Mouse (Mus musculus) heart, embryonic 15.5 days (tissue): ENCODE data around the gene Cyp3a57. TPM values are rescaled to one million over a fixed set of nuclear protein-coding genes. Genes with fewer than 3 reads are reported as not detected.
"Not testable (repeated sequence)": the region's sequence is repeated elsewhere in the genome, so short reads cannot be mapped to it uniquely, and the experiment has no call there.

Source experiments
- ATAC-seq: fragments of 200-750 bp; cut with Nextera tagmentation; replicated peaks from 2 replicates; pipeline ENCODE4 v1.8.0; 2017; ENCODE audit warnings: low read depth, moderate TSS enrichment; ENCODE audit not compliant: insufficient number of reproducible peaks, insufficient read depth, low FRiP score
- H3K27ac ChIP-seq: fragments of 300-500 bp; sonication (generic); 2 replicates; pipeline ENCODE4 v1.5.1; 2015; ENCODE audit warnings: mild to moderate bottlenecking, inconsistent platforms
- H3K27me3 ChIP-seq: fragments of 300-500 bp; sonication (generic); 2 replicates; pipeline ENCODE4 v1.6.1; 2015; ENCODE audit warnings: inconsistent platforms
- H3K36me3 ChIP-seq: fragments of 300-500 bp; sonication (generic); 2 replicates; pipeline ENCODE4 v1.6.1; 2015; ENCODE audit warnings: mild to moderate bottlenecking, inconsistent platforms
- H3K4me1 ChIP-seq: fragments of 300-500 bp; sonication (generic); replicated peaks from 2 replicates; pipeline ENCODE4 v1.6.1; 2015; ENCODE audit warnings: inconsistent platforms
- H3K4me2 ChIP-seq: fragments of 300-500 bp; sonication (generic); 2 replicates; pipeline ENCODE4 v1.6.1; 2015; ENCODE audit warnings: inconsistent platforms, mild to moderate bottlenecking, moderate library complexity
- H3K4me3 ChIP-seq: fragments of 300-500 bp; sonication (generic); 2 replicates; pipeline ENCODE4 v1.5.1; 2015; ENCODE audit warnings: mild to moderate bottlenecking, inconsistent platforms
- H3K9ac ChIP-seq: fragments of 300-500 bp; sonication (generic); 2 replicates; pipeline ENCODE4 v1.6.1; 2015; ENCODE audit warnings: mild to moderate bottlenecking, inconsistent platforms
- H3K9me3 ChIP-seq: fragments of 300-500 bp; sonication (generic); replicated peaks from 2 replicates; pipeline ENCODE4 v1.6.1; 2016; ENCODE audit warnings: inconsistent platforms
- WGBS: fragments of 180-500 bp; shearing (Covaris S2); methylation state at CpG from one replicate; pipeline ENCODE4 v1.1.7; 2015; ENCODE audit warnings: mixed read lengths; 5-methylcytosine and 5-hydroxymethylcytosine counted together
- polyA plus RNA-seq: library from polyadenylated mRNA; unstranded; fragments of >200 nt; fragmentation: Nextera tagmentation; extraction: Ambion mirVana; gene quantifications from 2 replicates; pipeline ENCODE4 v1.2.1, GENCODE M21; 2015

Gene Cyp3a57
- polyA plus RNA-seq: not detected in 2 replicates

DNA sequence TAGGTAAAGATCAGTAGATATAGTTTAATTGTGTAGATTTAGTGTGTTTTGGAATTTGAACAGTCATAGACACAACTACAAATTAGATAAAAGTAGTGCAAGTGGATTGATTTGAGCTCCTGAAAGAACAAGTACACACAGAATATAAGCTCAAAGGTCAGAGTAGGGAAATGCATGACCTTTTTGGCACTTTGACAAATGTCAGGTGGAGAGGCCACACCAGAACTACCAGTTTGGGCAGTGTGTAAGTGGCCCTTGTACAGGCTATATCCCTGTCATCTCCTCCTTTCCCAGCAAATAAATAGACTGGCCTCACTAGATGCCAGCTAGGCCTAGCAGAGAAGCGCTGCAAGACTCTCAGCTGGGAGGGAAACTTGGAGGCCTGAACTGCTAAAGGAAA, at the start of gene Cyp3a57:
Gene Cyp3a57, plus strand, starts transcription at position 339 of the 400 bp plus-strand sequence.
- H3K36me3 ChIP-seq: no peaks in the 10 kb centered on the region
- no peaks in the 10 kb centered on the region for H3K4me1 ChIP-seq
- H3K9me3 ChIP-seq: no peaks in the 10 kb centered on the region
- no peak within 1 kb of the TSS for H3K9ac ChIP-seq
- no peak for ATAC-seq
- H3K27me3 ChIP-seq: no peaks in the 10 kb centered on the region
- no peak within 1 kb of the TSS for H3K4me2 ChIP-seq
- H3K4me3 ChIP-seq: no peak within 1 kb of the TSS
- 62% methylated on average over 1 of the region's 1 CpGs for WGBS
- no peak within 1 kb of the TSS for H3K27ac ChIP-seq

DNA sequence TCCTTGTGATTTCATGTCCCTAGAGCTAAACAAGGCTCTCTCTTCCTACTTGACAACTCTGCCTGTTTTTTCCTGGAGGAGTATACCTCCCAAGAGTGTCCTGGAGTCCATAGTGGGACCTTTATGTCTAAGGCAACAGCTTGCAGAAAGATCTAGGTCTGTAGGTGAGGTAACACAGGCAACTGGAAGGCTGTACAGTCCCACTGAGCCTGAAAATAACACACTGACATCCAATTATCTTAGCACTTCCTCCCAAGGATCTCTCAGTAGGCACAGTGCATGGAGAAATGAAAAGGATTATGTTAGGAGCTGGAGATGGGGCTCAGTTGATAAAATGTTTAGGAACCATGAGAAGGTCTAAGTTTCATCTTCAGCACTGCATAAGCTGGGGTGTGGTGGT, 44.6 kb upstream of the Cyp3a57 start:
- Histone ChIP-seq H3K4me3 (no peak overlapping the region), H3K36me3 (no peaks in the 10 kb centered on the region), H3K9ac (no peak overlapping the region), H3K4me2 (no peak overlapping the region), H3K27me3 (no peaks in the 10 kb centered on the region), H3K4me1 (no peaks in the 10 kb centered on the region), H3K27ac (no peak overlapping the region), H3K9me3 (no peaks in the 10 kb centered on the region)
- ATAC-seq: no peak

- not testable (repeated sequence) for H3K27ac ChIP-seq, H3K27me3 ChIP-seq, H3K4me3 ChIP-seq, H3K9me3 ChIP-seq, H3K4me1 ChIP-seq, H3K36me3 ChIP-seq, H3K4me2 ChIP-seq, ATAC-seq, H3K9ac ChIP-seq
- WGBS: 73% methylated on average over 4 of the region's 4 CpGs
Measured at GRCm38 (mm10) chr5:145301796-145302195, 43.3 kb upstream of the Cyp3a57 start.

GRCm38 (mm10) chr5:145302424-145302823, 42.7 kb upstream of the Cyp3a57 start:
- Histone ChIP-seq H3K9ac (no peak overlapping the region), H3K27me3 (no peaks in the 10 kb centered on the region), H3K27ac (no peak overlapping the region), H3K36me3 (no peaks in the 10 kb centered on the region), H3K9me3 (no peaks in the 10 kb centered on the region), H3K4me3 (no peak overlapping the region), H3K4me2 (no peak overlapping the region), H3K4me1 (no peaks in the 10 kb centered on the region)
- no peak for ATAC-seq
- 58% methylated on average over 1 of the region's 1 CpGs for WGBS

GRCm38 (mm10) chr5:145306953-145307352, 38.1 kb upstream of the Cyp3a57 start:
- H3K4me2 ChIP-seq, H3K27ac ChIP-seq, H3K9me3 ChIP-seq, H3K4me1 ChIP-seq, H3K9ac ChIP-seq, H3K27me3 ChIP-seq, ATAC-seq, H3K36me3 ChIP-seq, H3K4me3 ChIP-seq: not testable (repeated sequence)
- WGBS: 87% methylated on average over 4 of the region's 4 CpGs

- H3K9me3 ChIP-seq, ATAC-seq, H3K27ac ChIP-seq, H3K36me3 ChIP-seq, H3K4me1 ChIP-seq, H3K4me3 ChIP-seq, H3K9ac ChIP-seq, H3K4me2 ChIP-seq, H3K27me3 ChIP-seq: not testable (repeated sequence)
- WGBS: 73% methylated on average over 3 of the region's 3 CpGs
Measured at GRCm38 (mm10) chr5:145307811-145308210, 37.3 kb upstream of the Cyp3a57 start.

- H3K9me3 ChIP-seq: no peaks in the 10 kb centered on the region; the same call in 1 of the 2 replicates
- no peak overlapping the region for H3K27ac ChIP-seq
- no peak overlapping the region for H3K4me2 ChIP-seq
- no peak overlapping the region for H3K4me3 ChIP-seq
- H3K36me3 ChIP-seq: no peaks in the 10 kb centered on the region
- H3K4me1 ChIP-seq: no peaks in the 10 kb centered on the region
- no peak overlapping the region for H3K9ac ChIP-seq
- no peaks in the 10 kb centered on the region for H3K27me3 ChIP-seq
- no peak for ATAC-seq
Measured at GRCm38 (mm10) chr5:145313845-145314244, 31.2 kb upstream of the Cyp3a57 start.

DNA sequence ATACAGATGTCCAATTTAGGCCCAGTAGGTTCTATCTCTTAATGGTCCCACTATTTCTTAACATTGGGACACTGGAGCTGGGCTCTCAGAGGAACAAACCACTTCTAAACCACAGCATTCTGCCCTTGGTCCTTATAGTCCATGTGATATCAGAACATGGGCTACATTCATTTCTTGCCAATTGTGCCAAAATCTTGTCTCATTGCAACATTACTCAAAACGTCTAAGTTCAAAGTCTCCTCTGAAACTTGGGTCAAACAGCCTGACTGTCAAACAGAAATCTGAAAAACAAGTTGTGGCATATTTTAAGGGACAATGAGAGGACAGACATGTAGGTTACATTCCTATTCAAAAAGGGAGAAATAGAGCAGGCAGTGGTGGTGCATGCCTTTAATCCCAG, 27.9 kb upstream of the Cyp3a57 start:
- no peak for ATAC-seq
- no peak overlapping the region for H3K4me3 ChIP-seq
- WGBS: 78% methylated on average over 1 of the region's 1 CpGs
- H3K36me3 ChIP-seq: no peaks in the 10 kb centered on the region
- H3K4me1 ChIP-seq: no peaks in the 10 kb centered on the region
- no peak overlapping the region for H3K4me2 ChIP-seq
- H3K27ac ChIP-seq: no peak overlapping the region
- peaks cover 2% of the 10 kb centered on the region; the same call in 1 of the 2 replicates for H3K9me3 ChIP-seq
- H3K27me3 ChIP-seq: no peaks in the 10 kb centered on the region
- H3K9ac ChIP-seq: no peak overlapping the region

- H3K4me3 ChIP-seq, H3K27me3 ChIP-seq, H3K9me3 ChIP-seq, ATAC-seq, H3K4me2 ChIP-seq, H3K4me1 ChIP-seq, H3K36me3 ChIP-seq, H3K9ac ChIP-seq, H3K27ac ChIP-seq: not testable (repeated sequence)
Measured at GRCm38 (mm10) chr5:145338756-145339155, 6.3 kb upstream of the Cyp3a57 start.

GRCm38 (mm10) chr5:145349697-145350096, 4.6 kb downstream of the Cyp3a57 start:
- H3K9ac ChIP-seq: no peak overlapping the region
- no peaks in the 10 kb centered on the region for H3K36me3 ChIP-seq
- H3K27me3 ChIP-seq: no peaks in the 10 kb centered on the region
- H3K9me3 ChIP-seq: no peaks in the 10 kb centered on the region
- no peak for ATAC-seq
- no peak overlapping the region for H3K4me2 ChIP-seq
- no peak overlapping the region for H3K27ac ChIP-seq
- no peak overlapping the region for H3K4me3 ChIP-seq
- no peaks in the 10 kb centered on the region for H3K4me1 ChIP-seq

GRCm38 (mm10) chr5:145353081-145353480, 8.0 kb downstream of the Cyp3a57 start:
- no peaks in the 10 kb centered on the region for H3K9me3 ChIP-seq
- H3K4me3 ChIP-seq: no peak overlapping the region
- no peak for ATAC-seq
- no peak overlapping the region for H3K4me2 ChIP-seq
- H3K9ac ChIP-seq: no peak overlapping the region
- no peaks in the 10 kb centered on the region for H3K36me3 ChIP-seq
- no peak overlapping the region for H3K27ac ChIP-seq
- 63% methylated on average over 1 of the region's 1 CpGs for WGBS
- no peaks in the 10 kb centered on the region for H3K27me3 ChIP-seq
- no peaks in the 10 kb centered on the region for H3K4me1 ChIP-seq

DNA sequence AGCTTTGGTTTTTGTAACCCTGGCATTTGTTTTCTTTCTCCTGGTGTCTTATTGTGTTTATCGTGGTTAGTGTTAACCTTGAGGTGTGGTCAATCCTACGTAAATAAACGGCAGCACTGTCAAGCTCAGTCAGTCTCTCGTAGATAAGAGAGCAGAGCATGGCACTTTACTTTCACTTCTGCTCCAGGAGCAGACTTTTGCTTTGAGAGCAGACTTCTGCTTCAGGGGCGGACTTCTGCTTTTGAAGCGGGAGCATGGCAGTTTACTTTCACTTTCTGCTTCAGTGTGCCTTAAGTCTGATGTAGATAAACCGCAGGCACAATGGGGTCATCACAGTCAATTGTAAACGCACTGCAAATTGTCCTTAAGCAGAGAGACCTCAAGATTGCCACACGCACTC, 70.3 kb downstream of the Cyp3a57 start:
- H3K9me3 ChIP-seq: peaks cover 14% of the 10 kb centered on the region
- ATAC-seq, H3K4me3 ChIP-seq, H3K36me3 ChIP-seq, H3K4me2 ChIP-seq, H3K4me1 ChIP-seq, H3K27me3 ChIP-seq, H3K27ac ChIP-seq, H3K9ac ChIP-seq: not testable (repeated sequence)
- WGBS: 74% methylated on average over 9 of the region's 9 CpGs

- WGBS: 48% methylated on average over 1 of the region's 1 CpGs
- H3K9ac ChIP-seq: no peak overlapping the region
- ATAC-seq: no peak
- H3K4me2 ChIP-seq: no peak overlapping the region
- no peak overlapping the region for H3K27ac ChIP-seq
- no peaks in the 10 kb centered on the region for H3K27me3 ChIP-seq
- no peaks in the 10 kb centered on the region for H3K36me3 ChIP-seq
- H3K9me3 ChIP-seq: no peaks in the 10 kb centered on the region; the same call in 1 of the 2 replicates
- H3K4me3 ChIP-seq: no peak overlapping the region
- no peaks in the 10 kb centered on the region for H3K4me1 ChIP-seq
Measured at GRCm38 (mm10) chr5:145422287-145422686, 77.2 kb downstream of the Cyp3a57 start.
